Mouse (Mus musculus): ENCODE results near the gene Timm13. TPM values are rescaled to one million over a fixed set of nuclear protein-coding genes. Genes with fewer than 3 reads are reported as not detected.

The Timm13 gene
- 109 TPM for polyA plus RNA-seq (2014; fragmentation: Illumina TruSeq; extraction: RNeasy Lipid Tissue Mini Kit (QIAGEN cat#74804); ENCODE audit: low read depth, low replicate concordance)

DNA sequence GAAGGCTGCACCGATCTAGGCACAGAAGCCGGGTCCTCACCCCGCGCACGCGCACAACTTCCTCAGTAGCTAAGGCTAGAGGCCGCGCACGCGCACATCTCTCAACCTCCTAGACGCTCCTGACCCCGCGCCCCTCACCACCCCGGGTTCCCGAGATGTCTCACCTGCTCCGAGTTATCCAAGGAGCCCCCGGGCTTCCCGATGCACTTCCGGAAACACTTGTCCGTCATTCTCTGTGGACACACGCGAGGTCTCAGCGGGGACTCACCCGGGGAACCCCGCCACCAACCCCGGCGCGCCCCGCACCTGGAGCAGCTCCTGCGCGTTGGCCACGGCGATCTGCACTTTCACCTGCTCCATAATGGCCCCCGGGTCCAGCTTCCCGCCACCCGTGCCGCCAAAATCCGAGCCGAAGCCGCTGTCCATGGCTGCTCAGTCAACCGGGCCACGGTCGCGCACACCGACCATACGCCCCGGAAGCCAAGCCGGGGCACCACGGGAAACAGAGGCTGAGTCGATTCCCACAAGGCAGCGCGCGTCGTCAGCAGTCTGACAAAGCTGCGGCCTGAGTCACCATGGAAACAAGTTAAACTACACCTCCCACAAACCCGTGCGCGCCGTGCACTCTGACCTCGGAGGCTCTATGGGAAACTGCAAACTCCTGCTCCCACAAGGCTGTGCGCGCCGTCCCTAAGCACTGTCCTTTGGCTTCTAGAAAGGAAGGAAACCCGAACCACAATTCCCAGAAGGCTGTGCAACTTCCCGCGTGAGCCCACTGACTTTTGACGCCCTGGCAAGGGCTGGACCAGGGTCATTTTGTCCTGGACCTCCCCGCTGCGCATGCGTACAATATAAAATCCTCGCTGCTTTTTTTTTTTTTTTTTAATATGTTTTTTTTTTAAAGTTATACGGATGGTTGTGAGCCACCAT, at the start of gene Timm13:
Timm13 (minus strand) TSS at position 652 of the 930 bp plus-strand sequence.

DNA sequence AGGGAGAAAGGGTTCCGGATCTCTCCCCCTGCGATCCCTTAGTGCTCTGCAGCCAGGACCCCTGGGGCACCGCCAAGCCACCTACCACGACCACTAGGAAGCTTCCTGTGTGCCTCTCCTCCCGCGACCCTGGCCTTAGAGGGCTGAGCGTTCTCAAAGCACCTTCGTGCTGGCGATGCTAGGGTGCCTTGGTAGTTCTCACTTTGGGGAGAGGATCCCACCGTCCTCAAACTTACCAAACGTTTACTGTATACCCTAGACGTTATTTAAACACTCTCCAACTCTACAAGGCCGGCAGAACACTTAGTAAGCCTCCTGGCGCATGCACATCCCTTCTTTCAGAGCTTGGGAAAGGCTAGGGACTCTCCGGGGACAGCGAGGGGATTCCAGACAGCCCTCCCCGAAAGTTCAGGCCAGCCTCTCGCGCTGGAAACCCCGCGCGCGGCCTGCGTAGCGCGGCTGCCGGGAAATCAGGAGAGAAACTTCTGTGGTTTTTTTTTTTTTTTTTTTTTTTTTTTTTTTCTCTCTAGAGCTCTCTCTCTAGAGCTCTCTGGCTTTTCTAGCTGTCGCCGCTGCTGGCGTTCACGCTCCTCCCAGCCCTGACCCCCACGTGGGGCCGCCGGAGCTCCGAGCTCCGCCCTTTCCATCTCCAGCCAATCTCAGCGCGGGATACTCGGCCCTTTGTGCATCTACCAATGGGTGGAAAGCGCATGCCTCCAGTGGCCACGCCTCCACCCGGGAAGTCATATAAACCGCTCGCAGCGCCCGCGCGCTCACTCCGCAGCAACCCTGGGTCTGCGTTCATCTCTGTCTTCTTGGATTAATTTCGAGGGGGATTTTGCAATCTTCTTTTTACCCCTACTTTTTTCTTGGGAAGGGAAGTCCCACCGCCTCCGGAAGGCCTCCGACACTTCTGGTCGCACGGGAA, 28.8 kb upstream of the Timm13 start, which contains the start of gene Gadd45b:
Gadd45b (plus strand) TSS at position 775 of the 928 bp plus-strand sequence.

DNA sequence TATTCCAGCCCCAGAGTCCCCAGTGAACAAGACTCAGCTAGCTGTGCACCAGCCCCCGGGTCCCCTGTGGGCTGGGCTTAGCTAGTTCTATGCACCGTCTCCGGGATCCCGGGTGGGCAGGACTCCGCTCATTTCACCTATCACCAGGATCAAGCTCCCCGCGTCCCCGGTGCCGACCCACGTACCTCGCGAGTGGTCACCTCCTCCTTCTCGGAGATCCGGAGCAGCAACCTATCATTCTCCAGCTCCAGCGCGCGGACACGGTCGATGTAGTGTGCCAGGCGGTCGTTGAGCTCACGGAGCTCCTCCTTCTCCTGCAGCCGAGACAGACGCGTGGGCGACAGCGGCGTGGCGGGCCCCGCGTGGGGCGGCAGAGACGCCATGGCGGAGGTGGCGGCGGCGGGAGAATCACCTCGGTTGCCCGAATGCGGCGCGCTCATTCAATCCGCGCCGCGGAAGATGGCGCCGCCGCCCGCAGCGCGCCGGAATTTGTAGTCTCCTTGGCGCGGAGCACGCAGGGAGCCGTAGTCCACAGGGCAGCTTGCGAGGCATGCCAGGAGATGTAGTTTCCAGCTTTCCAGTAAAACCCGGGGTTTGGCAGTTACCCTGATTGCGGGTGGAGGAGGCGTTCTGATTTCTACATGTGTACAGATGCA, 17.1 kb upstream of the Timm13 start, which contains the start of gene Lmnb2:
Lmnb2 (minus strand) TSS at position 467 of the 656 bp plus-strand sequence.

DNA sequence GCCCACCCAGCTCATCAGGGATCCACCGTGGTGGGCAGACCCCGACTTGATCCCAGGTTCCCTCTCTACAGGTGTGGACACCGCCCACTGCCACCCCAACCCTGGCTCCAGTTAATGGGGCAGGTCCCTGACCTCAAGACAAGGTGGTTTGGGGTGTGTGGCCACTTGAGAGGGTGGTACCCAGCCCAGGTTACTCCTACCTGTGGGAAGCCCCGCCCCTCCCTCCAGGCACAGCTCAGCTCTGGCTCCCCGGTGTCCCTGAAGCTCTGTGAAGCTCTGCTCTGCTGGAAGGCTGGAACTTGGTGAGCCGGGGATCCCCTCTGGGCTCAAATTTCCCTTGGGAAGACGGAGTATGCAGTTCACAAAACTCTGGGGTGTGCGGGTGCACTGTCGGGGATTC, 29.2 kb downstream of the Timm13 start, which contains the start of gene Tmprss9:
Tmprss9 (plus strand) TSS at position 268 of the 400 bp plus-strand sequence.

GRCm38 (mm10) chr10:80854913-80855748, 45.6 kb downstream of the Timm13 start, which contains the start of the genes Lsm7 and Sppl2b:
TSS of gene Lsm7 (minus strand) at chr10:80855209.
TSS of gene Sppl2b (plus strand) at chr10:80855275.

Other genes starting within 250 kb of the Timm13 start
- gene Btbd2, start 243.9 kb downstream of the Timm13 start, polyA plus RNA-seq (2014; fragmentation: Illumina TruSeq; extraction: RNeasy Lipid Tissue Mini Kit (QIAGEN cat#74804); ENCODE audit: low read depth, low replicate concordance) = 42.0 TPM
- 159 TPM for gene Mknk2, start 222.9 kb downstream of the Timm13 start, polyA plus RNA-seq (2014; fragmentation: Illumina TruSeq; extraction: RNeasy Lipid Tissue Mini Kit (QIAGEN cat#74804); ENCODE audit: low read depth, low replicate concordance)
- 5.6 TPM for gene Mob3a, start 199.0 kb downstream of the Timm13 start, polyA plus RNA-seq (2014; fragmentation: Illumina TruSeq; extraction: RNeasy Lipid Tissue Mini Kit (QIAGEN cat#74804); ENCODE audit: low read depth, low replicate concordance)
- gene Izumo4, start 198.8 kb downstream of the Timm13 start, polyA plus RNA-seq (2014; fragmentation: Illumina TruSeq; extraction: RNeasy Lipid Tissue Mini Kit (QIAGEN cat#74804); ENCODE audit: low read depth, low replicate concordance) = 17.2 TPM
- gene Ap3d1, start 158.7 kb downstream of the Timm13 start, polyA plus RNA-seq (2014; fragmentation: Illumina TruSeq; extraction: RNeasy Lipid Tissue Mini Kit (QIAGEN cat#74804); ENCODE audit: low read depth, low replicate concordance) = 44.0 TPM
- gene Dot1l, start 145.8 kb downstream of the Timm13 start, polyA plus RNA-seq (2014; fragmentation: Illumina TruSeq; extraction: RNeasy Lipid Tissue Mini Kit (QIAGEN cat#74804); ENCODE audit: low read depth, low replicate concordance) = 36.2 TPM
- 24.0 TPM for gene Sf3a2, start 102.8 kb downstream of the Timm13 start, polyA plus RNA-seq (2014; fragmentation: Illumina TruSeq; extraction: RNeasy Lipid Tissue Mini Kit (QIAGEN cat#74804); ENCODE audit: low read depth, low replicate concordance)
- 33.0 TPM for gene Plekhj1, start 102.3 kb downstream of the Timm13 start, polyA plus RNA-seq (2014; fragmentation: Illumina TruSeq; extraction: RNeasy Lipid Tissue Mini Kit (QIAGEN cat#74804); ENCODE audit: low read depth, low replicate concordance)
- not detected for gene Amh, start 95.7 kb downstream of the Timm13 start, polyA plus RNA-seq (2014; fragmentation: Illumina TruSeq; extraction: RNeasy Lipid Tissue Mini Kit (QIAGEN cat#74804); ENCODE audit: low read depth, low replicate concordance)
- gene Jsrp1, start 87.5 kb downstream of the Timm13 start, polyA plus RNA-seq (2014; fragmentation: Illumina TruSeq; extraction: RNeasy Lipid Tissue Mini Kit (QIAGEN cat#74804); ENCODE audit: low read depth, low replicate concordance) = 0.52 TPM
- 873 TPM for gene Oaz1, start 74.3 kb downstream of the Timm13 start, polyA plus RNA-seq (2014; fragmentation: Illumina TruSeq; extraction: RNeasy Lipid Tissue Mini Kit (QIAGEN cat#74804); ENCODE audit: low read depth, low replicate concordance)
- gene Lingo3, start 56.9 kb downstream of the Timm13 start, polyA plus RNA-seq (2014; fragmentation: Illumina TruSeq; extraction: RNeasy Lipid Tissue Mini Kit (QIAGEN cat#74804); ENCODE audit: low read depth, low replicate concordance) = 10.1 TPM
- 71.8 TPM for gene Lsm7, start 45.8 kb downstream of the Timm13 start, polyA plus RNA-seq (2014; fragmentation: Illumina TruSeq; extraction: RNeasy Lipid Tissue Mini Kit (QIAGEN cat#74804); ENCODE audit: low read depth, low replicate concordance)
- gene Sppl2b, start 45.7 kb downstream of the Timm13 start, polyA plus RNA-seq (2014; fragmentation: Illumina TruSeq; extraction: RNeasy Lipid Tissue Mini Kit (QIAGEN cat#74804); ENCODE audit: low read depth, low replicate concordance) = 16.7 TPM
- gene Tmprss9, start 29.1 kb downstream of the Timm13 start, polyA plus RNA-seq (2014; fragmentation: Illumina TruSeq; extraction: RNeasy Lipid Tissue Mini Kit (QIAGEN cat#74804); ENCODE audit: low read depth, low replicate concordance) = not detected
- 4.1 TPM for gene Lmnb2, start 17.3 kb upstream of the Timm13 start, polyA plus RNA-seq (2014; fragmentation: Illumina TruSeq; extraction: RNeasy Lipid Tissue Mini Kit (QIAGEN cat#74804); ENCODE audit: low read depth, low replicate concordance)
- gene Gadd45b, start 29.1 kb upstream of the Timm13 start, polyA plus RNA-seq (2014; fragmentation: Illumina TruSeq; extraction: RNeasy Lipid Tissue Mini Kit (QIAGEN cat#74804); ENCODE audit: low read depth, low replicate concordance) = 7.3 TPM
- gene Gng7, start 114.0 kb upstream of the Timm13 start, polyA plus RNA-seq (2014; fragmentation: Illumina TruSeq; extraction: RNeasy Lipid Tissue Mini Kit (QIAGEN cat#74804); ENCODE audit: low read depth, low replicate concordance) = 0.99 TPM
- gene Diras1, start 124.7 kb upstream of the Timm13 start, polyA plus RNA-seq (2014; fragmentation: Illumina TruSeq; extraction: RNeasy Lipid Tissue Mini Kit (QIAGEN cat#74804); ENCODE audit: low read depth, low replicate concordance) = not detected
- 13.6 TPM for gene Slc39a3, start 136.5 kb upstream of the Timm13 start, polyA plus RNA-seq (2014; fragmentation: Illumina TruSeq; extraction: RNeasy Lipid Tissue Mini Kit (QIAGEN cat#74804); ENCODE audit: low read depth, low replicate concordance)
- gene Sgta, start 159.2 kb upstream of the Timm13 start, polyA plus RNA-seq (2014; fragmentation: Illumina TruSeq; extraction: RNeasy Lipid Tissue Mini Kit (QIAGEN cat#74804); ENCODE audit: low read depth, low replicate concordance) = 90.2 TPM
- gene Thop1, start 169.1 kb upstream of the Timm13 start, polyA plus RNA-seq (2014; fragmentation: Illumina TruSeq; extraction: RNeasy Lipid Tissue Mini Kit (QIAGEN cat#74804); ENCODE audit: low read depth, low replicate concordance) = 12.6 TPM
- gene Creb3l3, start 197.9 kb upstream of the Timm13 start, polyA plus RNA-seq (2014; fragmentation: Illumina TruSeq; extraction: RNeasy Lipid Tissue Mini Kit (QIAGEN cat#74804); ENCODE audit: low read depth, low replicate concordance) = 0.26 TPM
- gene Map2k2, start 204.9 kb upstream of the Timm13 start, polyA plus RNA-seq (2014; fragmentation: Illumina TruSeq; extraction: RNeasy Lipid Tissue Mini Kit (QIAGEN cat#74804); ENCODE audit: low read depth, low replicate concordance) = 88.4 TPM
- gene Zbtb7a, start 234.3 kb upstream of the Timm13 start, polyA plus RNA-seq (2014; fragmentation: Illumina TruSeq; extraction: RNeasy Lipid Tissue Mini Kit (QIAGEN cat#74804); ENCODE audit: low read depth, low replicate concordance) = 17.1 TPM